Mouse (Mus musculus) limb, embryonic 12.5 days (tissue): ENCODE measurements around the gene Inpp4b. TPM values are rescaled to one million over a fixed set of nuclear protein-coding genes. Genes with fewer than 3 reads are reported as not detected.

Experiments used
- ATAC-seq: fragments of 200-750 bp; cut with Nextera tagmentation; 2 replicates; pipeline ENCODE4 v1.8.0; 2017; ENCODE audit warnings: low read depth, moderate TSS enrichment; ENCODE audit not compliant: insufficient number of reproducible peaks, insufficient read depth, low FRiP score, low TSS enrichment
- H3K27ac ChIP-seq: fragments of 300-500 bp; sonication (generic); 2 replicates; pipeline ENCODE4 v1.5.1; 2016; ENCODE audit warnings: mild to moderate bottlenecking, moderate library complexity
- H3K27me3 ChIP-seq: fragments of 300-500 bp; sonication (generic); 2 replicates; pipeline ENCODE4 v1.6.1; 2016; ENCODE audit warnings: mild to moderate bottlenecking, moderate library complexity
- H3K36me3 ChIP-seq: fragments of 300-500 bp; sonication (generic); 2 replicates; pipeline ENCODE4 v1.6.1; 2016; ENCODE audit warnings: mild to moderate bottlenecking, moderate library complexity
- H3K4me1 ChIP-seq: fragments of 300-500 bp; sonication (generic); replicated peaks from 2 replicates; pipeline ENCODE4 v1.6.1; 2016
- H3K4me2 ChIP-seq: fragments of 300-500 bp; sonication (generic); 2 replicates; pipeline ENCODE4 v1.6.1; 2016; ENCODE audit warnings: mild to moderate bottlenecking, moderate library complexity
- H3K4me3 ChIP-seq: fragments of 300-500 bp; sonication (generic); replicated peaks from 2 replicates; pipeline ENCODE4 v1.5.1; 2016; ENCODE audit warnings: mild to moderate bottlenecking
- H3K9ac ChIP-seq: fragments of 300-500 bp; sonication (generic); replicated peaks from 2 replicates; pipeline ENCODE4 v1.6.1; 2016; ENCODE audit warnings: mild to moderate bottlenecking, moderate library complexity
- H3K9me3 ChIP-seq: fragments of 300-500 bp; sonication (generic); 2 replicates; pipeline ENCODE4 v1.6.1; 2016; ENCODE audit warnings: mild to moderate bottlenecking, moderate library complexity
- WGBS: fragments of 180-500 bp; shearing (Covaris S2); methylation state at CpG from one replicate; pipeline ENCODE4 v1.1.7; 2016; 5-methylcytosine and 5-hydroxymethylcytosine counted together
- polyA plus RNA-seq: library from polyadenylated mRNA; unstranded; fragments of >200 nt; fragmentation: Nextera tagmentation; extraction: Ambion mirVana; gene quantifications from 2 replicates; pipeline ENCODE4 v1.2.1, GENCODE M21; 2016

Inpp4b gene
- polyA plus RNA-seq, 1 experiment from 2014 or later = 15.7 TPM

DNA sequence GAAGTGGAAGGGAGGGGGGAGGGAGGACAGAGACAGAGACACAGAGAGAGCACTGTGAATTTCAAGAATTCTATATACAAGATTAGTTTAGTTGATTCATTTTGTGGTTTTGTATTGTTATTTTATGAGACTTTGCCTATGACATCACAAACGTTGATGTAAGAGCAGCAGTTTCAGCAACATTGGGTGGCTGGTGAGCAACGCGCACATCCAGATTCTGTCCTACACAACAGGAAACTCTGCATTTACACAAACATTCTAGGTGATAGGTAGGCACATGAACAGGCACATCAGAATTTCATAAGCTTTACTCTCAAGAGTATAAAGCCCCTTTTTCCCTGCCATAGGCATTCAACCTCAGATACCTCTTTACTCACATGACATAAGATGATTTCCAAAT lies 276.6 kb downstream of the Inpp4b start:
- no peak overlapping the region for H3K27ac ChIP-seq
- no peak overlapping the region for H3K4me2 ChIP-seq
- no peak overlapping the region for H3K4me3 ChIP-seq
- H3K4me1 ChIP-seq = peaks cover 8% of the 10 kb centered on the region
- no peak overlapping the region for H3K9ac ChIP-seq
- no peaks in the 10 kb centered on the region for H3K9me3 ChIP-seq
- no peak for ATAC-seq
- WGBS = 96% methylated on average over 3 of the region's 3 CpGs
- H3K27me3 ChIP-seq = no peaks in the 10 kb centered on the region
- H3K36me3 ChIP-seq = no peaks in the 10 kb centered on the region

GRCm38 (mm10) chr8:81635015-81635414 lies 292.7 kb downstream of the Inpp4b start:
- no peak for ATAC-seq
- WGBS = 80% methylated on average over 1 of the region's 1 CpGs
- Histone ChIP-seq H3K4me1 (peaks cover 5% of the 10 kb centered on the region; the same call in 1 of the 2 replicates), H3K36me3 (no peaks in the 10 kb centered on the region), H3K4me2 (no peak overlapping the region), H3K27me3 (no peaks in the 10 kb centered on the region), H3K9ac (no peak overlapping the region), H3K4me3 (no peak overlapping the region), H3K27ac (no peak overlapping the region), H3K9me3 (0 out of 2 replicates have a peak, but pooled peaks cover 4% of the 10 kb centered on the region)

DNA sequence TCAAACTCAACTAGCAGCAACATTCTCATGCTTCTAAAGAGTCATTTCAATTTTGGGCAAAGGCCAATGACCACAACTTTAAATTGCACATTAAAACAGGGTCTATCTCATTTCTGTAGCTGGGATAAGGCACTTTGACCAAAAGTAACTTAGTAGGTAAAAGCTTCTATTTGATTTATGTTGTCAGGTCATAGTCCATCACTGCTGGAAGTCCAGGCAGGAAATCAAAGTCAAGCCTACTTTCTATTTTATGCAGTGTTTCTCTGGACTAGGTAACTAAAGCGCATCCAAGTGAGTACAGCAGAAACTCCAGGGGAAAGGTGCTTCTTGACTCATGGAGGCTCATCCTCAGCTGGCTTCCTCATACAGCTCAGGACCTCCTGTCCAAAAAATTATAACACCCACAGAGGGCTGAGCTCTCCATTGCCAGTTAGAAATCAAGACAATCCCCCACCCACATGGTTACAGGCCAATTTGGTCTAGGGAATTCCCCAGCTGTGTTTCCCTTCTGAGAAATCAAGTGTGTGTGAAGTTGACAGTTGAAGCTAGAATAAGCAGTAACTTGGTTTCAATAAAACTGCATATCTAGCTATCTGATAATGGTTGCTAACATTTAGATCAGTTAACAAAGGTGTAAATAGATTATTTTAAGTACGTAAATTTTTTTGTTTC lies 293.7 kb downstream of the Inpp4b start:
- H3K4me1 ChIP-seq = peaks cover 7% of the 10 kb centered on the region; the same call in 1 of the 2 replicates
- WGBS = 91% methylated on average over 2 of the region's 2 CpGs

GRCm38 (mm10) chr8:81638478-81638877 lies 296.1 kb downstream of the Inpp4b start:
- no peak overlapping the region for H3K27ac ChIP-seq
- WGBS = 90% methylated on average over 3 of the region's 3 CpGs
- H3K36me3 ChIP-seq = no peaks in the 10 kb centered on the region
- H3K27me3 ChIP-seq = no peaks in the 10 kb centered on the region
- no peak overlapping the region for H3K4me2 ChIP-seq
- H3K4me3 ChIP-seq = no peak overlapping the region
- no peak for ATAC-seq
- H3K4me1 ChIP-seq = peaks cover 15% of the 10 kb centered on the region
- H3K9me3 ChIP-seq = no peaks in the 10 kb centered on the region
- no peak overlapping the region for H3K9ac ChIP-seq

More for the DNA sequence above, 293.7 kb downstream of the Inpp4b start:
- Histone ChIP-seq H3K27me3 (no peaks in the 10 kb centered on the region), H3K36me3 (no peaks in the 10 kb centered on the region), H3K27ac (no peak overlapping the region), H3K9me3 (0 out of 2 replicates have a peak, but pooled peaks cover 4% of the 10 kb centered on the region), H3K9ac (no peak overlapping the region), H3K4me3 (no peak overlapping the region), H3K4me2 (no peak overlapping the region)
- ATAC-seq = no peak

DNA sequence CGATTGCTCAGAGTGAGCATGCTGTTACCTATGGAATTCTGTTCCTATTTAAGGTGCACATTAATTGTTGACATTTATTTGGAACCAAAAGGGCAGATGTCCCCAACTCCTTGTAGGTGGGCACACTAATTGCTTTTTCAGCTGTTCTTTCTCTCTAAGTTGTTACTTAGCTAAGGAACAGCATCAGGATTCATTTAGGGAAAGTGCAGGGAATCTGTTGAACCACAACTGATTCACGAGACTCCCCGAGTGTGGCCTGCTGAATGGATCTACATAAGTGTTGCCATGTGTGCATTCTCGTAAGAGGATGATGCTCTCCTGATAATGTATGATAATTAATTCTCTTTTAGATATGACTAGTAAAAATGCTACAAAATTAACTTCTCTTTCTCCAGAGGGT lies 297.5 kb downstream of the Inpp4b start:
- H3K27ac ChIP-seq = no peak overlapping the region
- no peak overlapping the region for H3K4me3 ChIP-seq
- no peaks in the 10 kb centered on the region for H3K27me3 ChIP-seq
- H3K9me3 ChIP-seq = no peaks in the 10 kb centered on the region
- no peak overlapping the region for H3K4me2 ChIP-seq
- WGBS = 24% methylated on average over 4 of the region's 4 CpGs
- H3K36me3 ChIP-seq = no peaks in the 10 kb centered on the region
- peaks cover 15% of the 10 kb centered on the region for H3K4me1 ChIP-seq
- no peak for ATAC-seq
- no peak overlapping the region for H3K9ac ChIP-seq

DNA sequence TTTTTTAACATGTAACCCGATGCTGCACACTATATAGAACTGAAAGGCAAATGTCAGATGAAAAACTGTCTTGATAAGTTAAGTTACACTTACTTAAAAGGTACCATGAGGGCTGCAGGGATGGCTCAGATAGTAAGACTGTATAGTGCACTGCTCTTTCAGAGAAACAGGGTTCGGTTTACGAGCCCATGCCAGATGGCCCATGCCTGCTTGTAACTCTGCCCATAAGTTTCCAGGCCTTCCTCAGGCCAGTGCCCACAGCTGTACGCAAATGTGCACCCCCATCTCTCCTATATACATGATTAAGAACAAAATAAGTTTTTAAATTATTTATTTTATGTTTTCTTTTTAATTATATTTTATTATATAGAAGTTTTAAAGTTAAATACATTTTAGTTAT lies 300.7 kb downstream of the Inpp4b start:
- 41% methylated on average over 4 of the region's 4 CpGs for WGBS
- H3K27me3 ChIP-seq = no peaks in the 10 kb centered on the region
- ATAC-seq = peak; percentile 86

GRCm38 (mm10) chr8:81692167-81692566 lies 349.8 kb downstream of the Inpp4b start:
- no peak overlapping the region for H3K4me3 ChIP-seq
- H3K4me2 ChIP-seq = no peak overlapping the region
- no peaks in the 10 kb centered on the region for H3K9me3 ChIP-seq
- ATAC-seq = no peak
- H3K27me3 ChIP-seq = no peaks in the 10 kb centered on the region
- H3K27ac ChIP-seq = no peak overlapping the region
- H3K36me3 ChIP-seq = no peaks in the 10 kb centered on the region
- no peak overlapping the region for H3K9ac ChIP-seq
- H3K4me1 ChIP-seq = no peaks in the 10 kb centered on the region

More for the DNA sequence above, 300.7 kb downstream of the Inpp4b start:
- no peaks in the 10 kb centered on the region for H3K36me3 ChIP-seq
- H3K9me3 ChIP-seq = no peaks in the 10 kb centered on the region
- no peak overlapping the region for H3K4me2 ChIP-seq
- no peak overlapping the region for H3K9ac ChIP-seq
- no peak overlapping the region for H3K27ac ChIP-seq
- H3K4me3 ChIP-seq = no peak overlapping the region
- H3K4me1 ChIP-seq = peaks cover 15% of the 10 kb centered on the region

- 30% methylated on average over 2 of the region's 2 CpGs for WGBS
- Histone ChIP-seq H3K4me3 (no peak overlapping the region), H3K4me1 (no peaks in the 10 kb centered on the region), H3K4me2 (no peak overlapping the region), H3K27ac (no peak overlapping the region), H3K9me3 (no peaks in the 10 kb centered on the region), H3K9ac (no peak overlapping the region), H3K36me3 (no peaks in the 10 kb centered on the region), H3K27me3 (no peaks in the 10 kb centered on the region)
- no peak for ATAC-seq
Observed at GRCm38 (mm10) chr8:81694893-81695292, 352.5 kb downstream of the Inpp4b start.

- ATAC-seq = no peak
- H3K27me3 ChIP-seq = no peaks in the 10 kb centered on the region
- H3K27ac ChIP-seq = no peak overlapping the region
- H3K36me3 ChIP-seq = no peaks in the 10 kb centered on the region
- H3K4me3 ChIP-seq = no peak overlapping the region
- H3K9ac ChIP-seq = no peak overlapping the region
- H3K4me1 ChIP-seq = no peaks in the 10 kb centered on the region
- no peaks in the 10 kb centered on the region for H3K9me3 ChIP-seq
- no peak overlapping the region for H3K4me2 ChIP-seq
- 78% methylated on average over 1 of the region's 1 CpGs for WGBS
Observed at GRCm38 (mm10) chr8:81702038-81702437, 359.7 kb downstream of the Inpp4b start.

GRCm38 (mm10) chr8:81703571-81704365 lies 361.4 kb downstream of the Inpp4b start:
- H3K9ac ChIP-seq = no peak overlapping the region
- WGBS = 75% methylated on average over 3 of the region's 3 CpGs
- ATAC-seq = no peak

DNA sequence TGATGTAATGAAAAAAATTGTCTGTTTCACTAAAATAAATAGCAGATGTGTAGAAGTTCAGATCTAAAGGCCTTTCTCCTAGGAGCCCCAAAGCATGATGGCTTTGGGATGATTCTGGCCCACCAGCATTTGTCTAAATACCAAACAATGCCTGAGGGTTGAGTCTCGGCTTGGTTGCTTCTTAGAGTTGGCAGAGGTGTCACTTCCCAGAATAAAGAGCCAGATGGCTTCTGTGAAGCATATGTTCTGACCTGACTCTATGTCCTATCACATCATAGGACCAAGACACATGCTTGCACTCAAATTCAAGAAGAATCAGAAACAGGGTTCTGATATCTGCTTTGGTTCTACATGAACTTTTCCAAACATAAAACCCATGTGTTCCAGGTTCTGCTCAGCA lies 365.1 kb downstream of the Inpp4b start:
- H3K9me3 ChIP-seq = no peaks in the 10 kb centered on the region
- no peaks in the 10 kb centered on the region for H3K27me3 ChIP-seq
- H3K36me3 ChIP-seq = no peaks in the 10 kb centered on the region
- no peak for ATAC-seq
- no peaks in the 10 kb centered on the region for H3K4me1 ChIP-seq
- H3K27ac ChIP-seq = no peak overlapping the region
- 57% methylated on average over 1 of the region's 1 CpGs for WGBS
- H3K4me2 ChIP-seq = no peak overlapping the region
- H3K9ac ChIP-seq = no peak overlapping the region
- H3K4me3 ChIP-seq = no peak overlapping the region

More at GRCm38 (mm10) chr8:81703571-81704365, 361.4 kb downstream of the Inpp4b start:
- no peaks in the 10 kb centered on the region for H3K27me3 ChIP-seq
- H3K4me2 ChIP-seq = no peak overlapping the region
- H3K27ac ChIP-seq = no peak overlapping the region
- H3K36me3 ChIP-seq = no peaks in the 10 kb centered on the region
- no peaks in the 10 kb centered on the region for H3K9me3 ChIP-seq
- no peak overlapping the region for H3K4me3 ChIP-seq
- no peaks in the 10 kb centered on the region for H3K4me1 ChIP-seq
